Mouse (Mus musculus) limb, embryonic 11.5 days (tissue): Measurements from ENCODE around the gene Psmd11. TPM values are rescaled to one million over a fixed set of nuclear protein-coding genes. Genes with fewer than 3 reads are reported as not detected.

Experiments
- ATAC-seq: fragments of 200-750 bp; cut with Nextera tagmentation; 2 replicates; pipeline ENCODE4 v1.8.0; 2017; ENCODE audit warnings: low read depth; ENCODE audit not compliant: insufficient number of reproducible peaks, low FRiP score, low TSS enrichment
- DNase-seq: peaks from one replicate; pipeline ENCODE4 v3.0.0-alpha.2; 2015; ENCODE audit warnings: low spot score
- H3K27ac ChIP-seq: fragments of 300-500 bp; sonication (generic); replicated peaks from 2 replicates; pipeline ENCODE4 v1.5.1; 2014; ENCODE audit warnings: low read depth, mild to moderate bottlenecking, low read length
- H3K27me3 ChIP-seq: fragments of 300-500 bp; sonication (generic); 2 replicates; pipeline ENCODE4 v1.6.1; 2014; ENCODE audit warnings: mild to moderate bottlenecking, low read length, mixed read lengths; ENCODE audit not compliant: control insufficient read depth, insufficient read depth
- H3K36me3 ChIP-seq: fragments of 300-500 bp; sonication (generic); 2 replicates; pipeline ENCODE4 v1.6.1; 2014; ENCODE audit warnings: mild to moderate bottlenecking, low read length, moderate library complexity, mixed read lengths; ENCODE audit not compliant: control insufficient read depth, insufficient read depth
- H3K4me1 ChIP-seq: fragments of 300-500 bp; sonication (generic); 2 replicates; pipeline ENCODE4 v1.6.1; 2014; ENCODE audit warnings: low read length, mixed read lengths; ENCODE audit not compliant: control insufficient read depth, insufficient read depth
- H3K4me2 ChIP-seq: fragments of 300-500 bp; sonication (generic); 2 replicates; pipeline ENCODE4 v1.6.1; 2014; ENCODE audit warnings: low read depth, mild to moderate bottlenecking, moderate library complexity; ENCODE audit not compliant: severe bottlenecking
- H3K4me3 ChIP-seq: fragments of 300-500 bp; sonication (generic); 2 replicates; pipeline ENCODE4 v1.5.1; 2014; ENCODE audit warnings: low read depth, low read length
- H3K9ac ChIP-seq: fragments of 300-500 bp; sonication (generic); 2 replicates; pipeline ENCODE4 v1.6.1; 2014; ENCODE audit warnings: mild to moderate bottlenecking, low read length
- H3K9me3 ChIP-seq: fragments of 300-500 bp; sonication (generic); 2 replicates; pipeline ENCODE4 v1.6.1; 2016; ENCODE audit warnings: low read length; ENCODE audit not compliant: control insufficient read depth
- WGBS: fragments of 180-500 bp; shearing (Covaris S2); extraction: QIAGEN DNeasy Blood & Tissue Kit; methylation state at CpG from one replicate; pipeline ENCODE4 v1.1.7; 2014; 5-methylcytosine and 5-hydroxymethylcytosine counted together
- polyA plus RNA-seq: library from polyadenylated mRNA; unstranded; fragments of >200 nt; fragmentation: Nextera tagmentation; extraction: Ambion mirVana; gene quantifications from 2 replicates; pipeline ENCODE4 v1.2.1, GENCODE M21; 2014

The Psmd11 gene
- polyA plus RNA-seq, 1 experiment from 2014 or later, result 334 TPM

DNA sequence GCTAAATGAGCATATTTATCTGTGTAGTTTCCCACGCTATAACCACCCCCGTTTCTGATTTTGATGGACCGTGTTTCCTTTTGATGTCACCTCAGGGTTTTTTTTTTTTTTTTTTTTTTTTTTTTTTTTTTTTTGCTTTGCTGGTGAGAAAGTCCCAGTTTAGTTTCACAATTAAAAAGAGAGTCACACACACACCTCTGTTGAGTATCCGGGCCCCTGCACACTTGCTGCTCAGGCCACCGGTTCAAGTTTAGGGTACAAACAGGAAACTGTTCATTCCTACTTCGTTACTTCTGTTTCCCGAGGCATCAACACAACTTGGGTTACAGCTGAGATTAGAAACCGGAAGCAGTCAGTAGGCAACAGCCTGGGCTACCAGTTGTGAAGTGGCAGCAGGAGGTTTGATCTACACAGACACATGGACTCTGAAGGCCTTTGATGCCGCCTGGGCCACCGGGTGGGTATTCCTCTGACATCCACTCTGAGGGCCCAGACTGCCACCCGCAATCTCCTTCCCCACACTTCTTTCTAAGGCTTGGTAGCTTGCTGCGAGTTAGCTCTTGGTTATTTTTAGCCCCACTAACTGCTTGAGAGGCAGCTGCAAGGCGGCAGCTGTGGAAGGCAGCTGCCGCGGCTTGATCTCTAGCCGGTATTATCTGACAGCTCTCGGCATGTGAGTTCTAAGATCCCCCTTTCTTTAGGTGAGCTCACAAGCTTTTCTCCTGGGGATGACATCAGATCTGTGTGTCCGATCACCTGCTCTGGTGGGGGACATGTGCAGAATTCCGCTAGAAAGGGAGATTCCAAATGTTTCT lies 80.2 kb downstream of the Psmd11 start:
- H3K9ac ChIP-seq, result no peak overlapping the region
- WGBS, result 41% methylated on average over 19 of the region's 19 CpGs
- no peak overlapping the region for H3K4me2 ChIP-seq
- no peak overlapping the region for H3K27ac ChIP-seq
- ATAC-seq (no peak; the same call in 1 of the 2 replicates), DNase-seq (no peak)
- H3K36me3 ChIP-seq, result no peaks in the 10 kb centered on the region
- no peaks in the 10 kb centered on the region for H3K9me3 ChIP-seq
- H3K27me3 ChIP-seq, result no peaks in the 10 kb centered on the region
- H3K4me1 ChIP-seq, result peaks cover 27% of the 10 kb centered on the region
- no peak overlapping the region for H3K4me3 ChIP-seq

DNA sequence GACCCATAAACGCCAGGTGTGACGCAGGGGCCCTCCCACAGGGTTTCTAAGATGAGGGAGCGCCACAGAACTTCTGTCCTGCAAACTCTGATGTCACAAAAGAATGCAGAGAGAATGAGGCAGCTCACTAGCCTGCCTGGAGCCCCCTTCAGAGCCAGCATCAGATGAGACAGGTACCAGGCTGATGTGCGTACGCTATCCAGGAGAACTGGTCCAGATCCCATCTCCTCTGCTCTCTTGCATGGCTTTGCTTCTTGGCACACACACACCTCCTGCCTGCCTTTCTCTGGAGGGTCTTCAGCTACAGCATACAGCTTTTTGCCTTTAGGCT lies 80.7 kb downstream of the Psmd11 start:
- Histone ChIP-seq H3K9ac (no peak overlapping the region), H3K4me1 (peaks cover 21% of the 10 kb centered on the region), H3K9me3 (no peaks in the 10 kb centered on the region), H3K27me3 (no peaks in the 10 kb centered on the region), H3K4me3 (no peak overlapping the region), H3K36me3 (no peaks in the 10 kb centered on the region), H3K27ac (no peak overlapping the region), H3K4me2 (no peak overlapping the region)
- no peak for ATAC-seq
- WGBS, result 69% methylated on average over 5 of the region's 5 CpGs
- no peak for DNase-seq

DNA sequence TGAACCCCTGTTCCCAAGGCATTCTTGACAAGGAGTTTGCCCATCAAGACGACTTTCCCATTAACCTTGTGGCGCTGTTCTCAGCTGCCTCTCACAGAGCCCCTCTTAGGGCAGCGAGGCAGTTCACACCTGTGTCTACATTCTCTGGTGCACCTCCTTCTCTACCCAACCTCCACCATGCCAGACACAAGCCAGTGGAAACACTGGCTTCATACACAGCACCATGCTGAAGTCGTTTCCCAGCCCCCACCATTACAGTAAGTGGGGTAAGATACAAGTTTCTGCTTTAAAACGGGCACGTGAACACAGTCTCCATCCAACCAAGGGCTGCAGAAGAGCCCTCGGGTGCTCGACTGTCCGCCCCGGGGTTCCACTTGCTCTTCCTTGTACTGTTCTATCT lies 81.7 kb downstream of the Psmd11 start:
- no peak overlapping the region for H3K27ac ChIP-seq
- H3K36me3 ChIP-seq, result no peaks in the 10 kb centered on the region
- no peaks in the 10 kb centered on the region for H3K9me3 ChIP-seq
- no peak overlapping the region for H3K4me2 ChIP-seq
- peaks cover 15% of the 10 kb centered on the region for H3K4me1 ChIP-seq
- no peak for DNase-seq
- WGBS, result 83% methylated on average over 10 of the region's 10 CpGs
- no peak overlapping the region for H3K9ac ChIP-seq
- no peak for ATAC-seq
- no peak overlapping the region for H3K4me3 ChIP-seq
- no peaks in the 10 kb centered on the region for H3K27me3 ChIP-seq

DNA sequence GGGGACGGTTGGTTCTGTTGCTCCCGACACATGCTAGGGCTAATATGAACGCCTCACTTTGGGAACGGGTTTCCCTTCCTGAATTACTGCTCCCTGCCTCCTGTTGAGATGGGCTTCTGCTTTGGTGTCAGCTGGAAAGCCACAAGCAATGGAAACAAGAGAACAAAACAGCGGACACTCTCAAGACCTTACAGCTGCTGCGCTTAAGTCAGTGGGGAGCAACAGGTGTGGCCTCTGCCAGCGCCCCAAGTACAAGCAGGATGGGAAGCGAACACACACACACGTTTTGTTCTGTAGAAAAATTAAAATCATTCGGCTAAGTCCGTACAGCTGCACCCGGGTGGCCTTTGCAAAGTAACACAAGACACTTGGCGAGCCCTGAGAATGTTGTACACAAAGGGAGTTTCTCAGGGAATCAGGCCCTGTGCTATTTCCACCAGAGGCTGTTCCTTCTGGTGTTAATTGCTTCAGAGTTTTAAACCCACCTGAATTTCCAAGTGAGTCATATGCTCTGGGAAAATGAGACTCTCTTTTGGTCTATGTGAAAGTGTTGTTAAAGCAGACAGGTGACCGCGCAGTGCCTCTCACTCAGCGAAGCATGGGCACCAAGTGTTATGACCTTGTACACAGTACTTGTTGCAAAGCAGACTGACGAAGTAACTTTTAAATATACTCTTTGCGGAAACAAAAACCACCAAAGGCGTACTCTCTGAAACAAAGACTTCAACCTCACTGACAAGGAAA lies 84.1 kb downstream of the Psmd11 start:
- no peak for DNase-seq
- no peaks in the 10 kb centered on the region for H3K27me3 ChIP-seq
- ATAC-seq, result 0 out of 2 replicates have a peak, but pooled peaks have one; percentile 26
- H3K27ac ChIP-seq, result no peak overlapping the region
- WGBS, result 77% methylated on average over 19 of the region's 19 CpGs
- no peaks in the 10 kb centered on the region for H3K36me3 ChIP-seq
- H3K4me2 ChIP-seq, result no peak overlapping the region
- no peaks in the 10 kb centered on the region for H3K9me3 ChIP-seq
- no peak overlapping the region for H3K9ac ChIP-seq
- H3K4me1 ChIP-seq, result peaks cover 16% of the 10 kb centered on the region
- no peak overlapping the region for H3K4me3 ChIP-seq

DNA sequence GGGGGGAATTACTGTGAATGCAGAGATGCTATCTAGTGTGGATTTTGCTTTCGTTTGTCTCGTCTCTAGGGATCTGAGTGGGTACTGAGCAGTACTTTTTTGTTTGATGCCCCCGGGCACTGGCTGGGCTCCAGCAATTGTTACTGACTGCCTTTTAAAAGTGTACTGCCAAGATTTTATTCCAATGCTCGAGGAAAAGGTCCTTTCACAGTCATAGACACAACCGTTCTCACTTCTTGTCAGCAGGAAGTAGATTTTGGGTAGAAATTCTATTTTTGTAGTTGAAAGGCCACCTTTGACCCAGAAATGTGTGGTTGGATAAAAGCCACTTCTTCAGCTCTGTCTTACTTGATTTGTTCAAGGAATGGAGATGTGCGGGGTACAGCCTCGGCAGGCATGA lies 85.4 kb downstream of the Psmd11 start:
- no peak for DNase-seq
- H3K4me2 ChIP-seq, result no peak overlapping the region

DNA sequence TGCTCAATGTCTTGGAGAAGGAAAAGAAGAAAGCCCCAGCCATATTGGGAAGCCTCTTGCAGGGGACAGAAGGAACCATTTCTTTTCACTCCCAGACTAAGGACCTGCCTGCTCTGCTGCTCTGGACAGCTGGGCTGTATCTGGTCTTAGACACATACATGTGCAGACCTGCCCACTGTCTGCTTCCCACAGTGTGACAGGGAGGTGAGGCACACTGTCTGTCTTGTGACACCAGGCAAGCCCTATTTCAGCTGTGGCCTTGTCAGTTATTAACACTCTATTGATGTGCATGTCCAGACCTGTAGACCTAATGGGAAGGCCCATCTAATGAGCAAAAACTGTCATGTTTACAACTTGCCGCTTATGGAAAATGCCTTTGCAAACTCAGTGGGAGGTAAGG lies 86.9 kb downstream of the Psmd11 start:
- no peaks in the 10 kb centered on the region for H3K27me3 ChIP-seq
- no peak overlapping the region for H3K9ac ChIP-seq
- peaks cover 5% of the 10 kb centered on the region for H3K4me1 ChIP-seq
- no peak overlapping the region for H3K27ac ChIP-seq
- H3K4me3 ChIP-seq, result no peak overlapping the region
- DNase-seq, result no peak
- no peak for ATAC-seq
- no peaks in the 10 kb centered on the region for H3K36me3 ChIP-seq
- no peaks in the 10 kb centered on the region for H3K9me3 ChIP-seq
- 47% methylated on average over 1 of the region's 1 CpGs for WGBS
- no peak overlapping the region for H3K4me2 ChIP-seq

More for the DNA sequence above, 85.4 kb downstream of the Psmd11 start:
- Histone ChIP-seq H3K27ac (no peak overlapping the region), H3K27me3 (no peaks in the 10 kb centered on the region), H3K36me3 (no peaks in the 10 kb centered on the region), H3K4me1 (peaks cover 12% of the 10 kb centered on the region), H3K9me3 (no peaks in the 10 kb centered on the region), H3K4me3 (no peak overlapping the region), H3K9ac (no peak overlapping the region)
- WGBS, result 72% methylated on average over 7 of the region's 7 CpGs
- ATAC-seq, result no peak

DNA sequence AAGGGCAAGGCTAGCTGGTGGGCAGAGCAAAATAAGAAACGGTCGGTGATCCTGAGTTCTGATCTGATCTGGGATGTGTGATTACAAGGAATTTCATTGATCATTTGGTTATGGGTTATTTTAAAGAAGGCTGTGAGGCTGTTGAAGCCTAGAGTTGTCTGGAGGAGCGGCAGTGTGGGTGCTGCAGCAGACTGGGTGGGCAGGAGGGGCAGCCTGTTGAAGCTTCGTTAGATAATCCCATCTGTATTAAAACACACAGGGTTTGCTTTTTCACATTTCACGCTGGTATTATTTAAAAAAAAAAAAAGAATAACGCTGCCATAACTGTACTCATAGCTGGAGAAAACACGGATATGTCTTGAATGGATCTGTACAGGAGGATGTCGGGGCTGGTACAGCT lies 87.5 kb downstream of the Psmd11 start:
- DNase-seq (no peak), ATAC-seq (no peak)
- no peak overlapping the region for H3K4me3 ChIP-seq
- no peak overlapping the region for H3K4me2 ChIP-seq
- H3K9me3 ChIP-seq, result no peaks in the 10 kb centered on the region
- H3K36me3 ChIP-seq, result no peaks in the 10 kb centered on the region
- no peaks in the 10 kb centered on the region for H3K27me3 ChIP-seq
- no peak overlapping the region for H3K27ac ChIP-seq
- H3K9ac ChIP-seq, result no peak overlapping the region
- 76% methylated on average over 8 of the region's 8 CpGs for WGBS
- peaks cover 5% of the 10 kb centered on the region for H3K4me1 ChIP-seq

DNA sequence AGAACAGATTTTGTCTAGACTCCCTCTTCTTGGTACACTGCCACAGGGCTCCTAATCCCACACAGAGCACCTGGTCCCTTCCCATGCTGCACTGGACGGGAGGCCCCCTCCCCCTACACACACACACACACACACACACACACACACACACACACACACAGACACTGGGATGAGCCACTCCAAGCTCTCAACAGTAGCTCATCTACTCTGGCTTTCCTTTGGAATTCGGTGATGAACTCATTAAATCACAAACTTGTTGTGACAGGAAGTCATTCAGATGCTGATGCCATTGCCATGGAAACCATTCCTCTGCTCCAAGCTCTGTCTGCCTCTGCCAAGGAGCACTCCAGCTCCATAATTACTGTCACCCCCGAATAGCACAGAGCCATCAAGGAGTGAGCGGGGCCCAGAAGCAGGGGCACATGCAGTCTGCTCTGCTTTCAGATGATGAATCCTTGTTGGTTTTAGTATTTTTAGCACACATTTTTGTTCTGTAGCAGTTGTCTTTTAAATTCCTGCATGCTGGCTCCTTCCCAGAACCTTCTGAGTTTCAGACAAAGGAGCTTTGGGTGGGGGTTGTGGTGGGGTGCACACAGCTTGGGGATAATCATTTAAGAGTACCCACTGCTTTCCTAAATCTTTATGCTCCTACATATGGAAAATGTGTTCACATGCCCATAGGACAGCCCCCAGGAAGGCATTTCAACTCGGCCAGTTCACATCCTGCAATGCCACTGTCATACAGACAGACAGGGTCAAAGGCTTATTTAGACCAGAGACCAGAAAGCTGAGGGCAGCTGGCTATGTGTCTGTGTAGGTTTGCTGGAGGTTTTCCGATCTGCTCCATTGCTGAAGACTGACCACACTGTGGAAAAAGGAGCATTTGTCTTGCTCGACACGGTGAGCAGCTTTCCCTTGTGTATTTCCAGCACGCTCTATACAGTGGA lies 90.3 kb downstream of the Psmd11 start:
- ATAC-seq (peak; percentile 21; the same call in 1 of the 2 replicates), DNase-seq (no peak)
- Histone ChIP-seq H3K27ac (no peak overlapping the region), H3K4me3 (no peak overlapping the region), H3K27me3 (no peaks in the 10 kb centered on the region), H3K4me1 (peaks cover 5% of the 10 kb centered on the region; the same call in 1 of the 2 replicates), H3K9me3 (no peaks in the 10 kb centered on the region), H3K4me2 (no peak overlapping the region), H3K9ac (no peak overlapping the region), H3K36me3 (no peaks in the 10 kb centered on the region)
- 49% methylated on average over 9 of the region's 9 CpGs for WGBS
